Mouse (Mus musculus): ENCODE data around the gene Chrdl2.
A peak's percentile ranks its signal among the peaks of the same experiment; 100 is the strongest.

Gene Chrdl2

GRCm38 (mm10) chr7:99982256-99983242, 23.4 kb upstream of the Chrdl2 start:
- DNase-seq (ENCODE audit: low spot score), result no peak

GRCm38 (mm10) chr7:99988725-99989124, 17.2 kb upstream of the Chrdl2 start:
- DNase-seq (ENCODE audit: low spot score), result peak; percentile 53

GRCm38 (mm10) chr7:99989844-99990760, 15.9 kb upstream of the Chrdl2 start:
- no peak for DNase-seq (ENCODE audit: low spot score)

- no peak for DNase-seq (ENCODE audit: low spot score)
These were observed 14.8 kb upstream of the Chrdl2 start for GRCm38 (mm10) chr7:99990990-99991707.

GRCm38 (mm10) chr7:99993159-99993558, 12.8 kb upstream of the Chrdl2 start:
- no peak for DNase-seq (ENCODE audit: low spot score)

GRCm38 (mm10) chr7:99995186-99995585, 10.8 kb upstream of the Chrdl2 start:
- no peak for DNase-seq (ENCODE audit: low spot score)

- DNase-seq (ENCODE audit: low spot score), result no peak
These were observed 7.3 kb upstream of the Chrdl2 start for GRCm38 (mm10) chr7:99998668-99999067.

GRCm38 (mm10) chr7:100003781-100004180, 2.2 kb upstream of the Chrdl2 start:
- no peak for DNase-seq (ENCODE audit: low spot score)

GRCm38 (mm10) chr7:100006411-100006810, 439 bp downstream of the Chrdl2 start:
- DNase-seq (ENCODE audit: low spot score), result no peak

- no peak for DNase-seq (ENCODE audit: low spot score)
These were observed 2.8 kb downstream of the Chrdl2 start for GRCm38 (mm10) chr7:100008765-100009164.

- DNase-seq (ENCODE audit: low spot score), result peak; percentile 66
These were observed 3.7 kb downstream of the Chrdl2 start for GRCm38 (mm10) chr7:100009640-100010039.

- DNase-seq (ENCODE audit: low spot score), result peak; percentile 63
These were observed 4.7 kb downstream of the Chrdl2 start for GRCm38 (mm10) chr7:100010711-100011110.

GRCm38 (mm10) chr7:100012085-100012484, 6.1 kb downstream of the Chrdl2 start:
- no peak for DNase-seq (ENCODE audit: low spot score)

GRCm38 (mm10) chr7:100012515-100012914, 6.5 kb downstream of the Chrdl2 start:
- peak; percentile 57 for DNase-seq (ENCODE audit: low spot score)

- no peak for DNase-seq (ENCODE audit: low spot score)
These were observed 8.2 kb downstream of the Chrdl2 start for GRCm38 (mm10) chr7:100014123-100014600.

GRCm38 (mm10) chr7:100017056-100017455, 11.1 kb downstream of the Chrdl2 start:
- no peak for DNase-seq (ENCODE audit: low spot score)

GRCm38 (mm10) chr7:100027353-100027752, 21.4 kb downstream of the Chrdl2 start:
- DNase-seq (ENCODE audit: low spot score), result no peak

- DNase-seq (ENCODE audit: low spot score), result no peak
These were observed 23.3 kb downstream of the Chrdl2 start for GRCm38 (mm10) chr7:100029307-100029706.

- no peak for DNase-seq (ENCODE audit: low spot score)
These were observed 25.2 kb downstream of the Chrdl2 start for GRCm38 (mm10) chr7:100030996-100031749.

- no peak for DNase-seq (ENCODE audit: low spot score)
These were observed 27.7 kb downstream of the Chrdl2 start for GRCm38 (mm10) chr7:100033672-100034071.

All from yolk sac, embryonic 10.5 days (tissue).